Mouse (Mus musculus) hindbrain, embryonic 12.5 days (tissue): ENCODE measurements at regions not wholly inside any gene's neighbourhood (a gene's known extent, or its start where the extent isn't known, plus 50 kb on each side); places are given as distances from the start of the nearest gene placed in this dataset.

Experiments
- ATAC-seq: fragments of 200-750 bp; cut with Nextera tagmentation; 2 replicates; pipeline ENCODE4 v1.8.0; 2017; ENCODE audit warnings: moderate TSS enrichment; ENCODE audit not compliant: low FRiP score
- H3K27ac ChIP-seq: fragments of 300-500 bp; sonication (generic); 2 replicates; pipeline ENCODE4 v1.5.1; 2016; ENCODE audit warnings: mild to moderate bottlenecking
- H3K27me3 ChIP-seq: fragments of 300-500 bp; sonication (generic); 2 replicates; pipeline ENCODE4 v1.6.1; 2016; ENCODE audit warnings: mild to moderate bottlenecking
- H3K36me3 ChIP-seq: fragments of 300-500 bp; sonication (generic); 2 replicates; pipeline ENCODE4 v1.6.1; 2016; ENCODE audit warnings: mild to moderate bottlenecking
- H3K4me1 ChIP-seq: fragments of 300-500 bp; sonication (generic); 2 replicates; pipeline ENCODE4 v1.6.1; 2016
- H3K4me2 ChIP-seq: fragments of 300-500 bp; sonication (generic); replicated peaks from 2 replicates; pipeline ENCODE4 v1.6.1; 2016; ENCODE audit warnings: mild to moderate bottlenecking
- H3K4me3 ChIP-seq: fragments of 300-500 bp; sonication (generic); 2 replicates; pipeline ENCODE4 v1.5.1; 2016; ENCODE audit warnings: mild to moderate bottlenecking
- H3K9ac ChIP-seq: fragments of 300-500 bp; sonication (generic); 2 replicates; pipeline ENCODE4 v1.6.1; 2016; ENCODE audit warnings: mild to moderate bottlenecking, moderate library complexity
- H3K9me3 ChIP-seq: fragments of 300-500 bp; sonication (generic); replicated peaks from 2 replicates; pipeline ENCODE4 v1.6.1; 2016; ENCODE audit warnings: mild to moderate bottlenecking
- WGBS: fragments of 180-500 bp; shearing (Covaris S2); methylation state at CpG from one replicate; pipeline ENCODE4 v1.1.7; 2016; 5-methylcytosine and 5-hydroxymethylcytosine counted together

DNA sequence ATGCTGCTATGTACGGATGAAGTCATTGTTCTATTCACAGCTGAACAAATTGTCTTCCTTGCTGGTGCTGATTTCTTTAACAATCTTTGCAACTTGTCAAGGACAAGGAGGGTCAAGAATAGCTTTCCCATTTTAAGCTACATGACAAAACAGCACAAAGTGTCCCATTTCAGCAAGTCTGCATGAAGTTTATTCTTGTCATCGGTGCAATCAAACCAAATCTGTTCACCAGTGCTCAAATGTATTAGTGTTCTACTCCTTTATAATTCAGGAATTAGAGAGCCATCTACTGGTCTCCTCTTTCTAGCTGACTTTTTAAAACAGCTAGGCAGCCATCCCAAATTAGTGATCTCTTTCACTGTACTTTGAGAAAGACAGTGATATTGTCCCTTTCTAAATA, 1040.8 kb downstream of the Galc start:
- Histone ChIP-seq H3K4me1 (no peaks in the 10 kb centered on the region), H3K9ac (no peak overlapping the region), H3K27ac (no peak overlapping the region), H3K27me3 (no peaks in the 10 kb centered on the region), H3K36me3 (no peaks in the 10 kb centered on the region), H3K4me3 (no peak overlapping the region), H3K9me3 (no peaks in the 10 kb centered on the region), H3K4me2 (no peak overlapping the region)
- WGBS, result 67% methylated on average over 2 of the region's 2 CpGs
- no peak for ATAC-seq

GRCm38 (mm10) chr12:97217608-97218007, 1041.7 kb downstream of the Galc start:
- Histone ChIP-seq H3K4me3 (no peak overlapping the region), H3K27me3 (no peaks in the 10 kb centered on the region), H3K27ac (no peak overlapping the region), H3K9ac (no peak overlapping the region), H3K9me3 (no peaks in the 10 kb centered on the region), H3K4me1 (no peaks in the 10 kb centered on the region), H3K4me2 (no peak overlapping the region), H3K36me3 (no peaks in the 10 kb centered on the region)
- 88% methylated on average over 7 of the region's 7 CpGs for WGBS
- no peak for ATAC-seq

DNA sequence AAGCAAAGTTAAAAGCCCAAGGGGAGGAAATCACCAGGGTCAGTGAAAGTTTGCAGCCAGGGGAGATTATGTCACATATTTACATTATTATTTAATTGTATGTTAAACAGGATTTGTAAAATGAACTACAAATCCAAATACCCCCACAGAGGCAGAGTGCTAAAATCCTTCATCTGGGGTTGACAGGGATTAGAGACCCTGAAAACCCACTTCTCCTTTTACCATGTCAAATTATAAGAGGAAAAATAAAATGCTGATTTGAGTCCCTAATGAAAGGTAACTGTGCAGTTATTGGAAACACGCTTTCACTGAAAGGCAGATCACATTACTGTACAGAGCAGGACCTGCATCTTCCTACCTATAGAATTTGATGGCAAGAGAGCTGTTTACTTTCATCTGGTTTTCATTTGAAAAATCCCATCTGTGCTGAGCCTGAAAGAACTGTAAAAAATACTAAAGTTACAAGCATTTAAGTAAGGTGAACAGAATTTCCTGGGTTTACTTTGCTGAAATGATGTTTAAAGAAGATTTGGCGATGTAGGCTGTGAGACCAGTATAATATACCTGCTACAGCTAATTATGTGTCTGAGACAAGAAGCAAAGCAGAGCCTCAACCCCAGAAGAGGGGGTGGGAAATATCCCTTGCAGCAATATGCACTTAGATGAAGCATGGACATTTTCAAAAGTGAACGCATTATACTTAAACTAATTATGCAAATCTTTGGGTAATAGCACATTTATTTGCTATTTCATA, 1055.4 kb downstream of the Galc start:
- H3K4me3 ChIP-seq, result no peak overlapping the region
- no peaks in the 10 kb centered on the region for H3K9me3 ChIP-seq
- H3K9ac ChIP-seq, result no peak overlapping the region
- H3K36me3 ChIP-seq, result no peaks in the 10 kb centered on the region
- WGBS, result 70% methylated on average over 3 of the region's 3 CpGs
- H3K4me1 ChIP-seq, result no peaks in the 10 kb centered on the region
- no peak overlapping the region for H3K27ac ChIP-seq
- no peak for ATAC-seq
- no peak overlapping the region for H3K4me2 ChIP-seq
- H3K27me3 ChIP-seq, result no peaks in the 10 kb centered on the region

- Histone ChIP-seq H3K27me3 (no peaks in the 10 kb centered on the region), H3K27ac (no peak overlapping the region), H3K4me3 (no peak overlapping the region), H3K9me3 (no peaks in the 10 kb centered on the region), H3K36me3 (no peaks in the 10 kb centered on the region), H3K4me1 (no peaks in the 10 kb centered on the region), H3K9ac (no peak overlapping the region), H3K4me2 (no peak overlapping the region)
- ATAC-seq, result 0 out of 2 replicates have a peak, but pooled peaks have one; percentile 13
These were observed 1097.4 kb downstream of the Galc start for GRCm38 (mm10) chr12:97161853-97162252.

DNA sequence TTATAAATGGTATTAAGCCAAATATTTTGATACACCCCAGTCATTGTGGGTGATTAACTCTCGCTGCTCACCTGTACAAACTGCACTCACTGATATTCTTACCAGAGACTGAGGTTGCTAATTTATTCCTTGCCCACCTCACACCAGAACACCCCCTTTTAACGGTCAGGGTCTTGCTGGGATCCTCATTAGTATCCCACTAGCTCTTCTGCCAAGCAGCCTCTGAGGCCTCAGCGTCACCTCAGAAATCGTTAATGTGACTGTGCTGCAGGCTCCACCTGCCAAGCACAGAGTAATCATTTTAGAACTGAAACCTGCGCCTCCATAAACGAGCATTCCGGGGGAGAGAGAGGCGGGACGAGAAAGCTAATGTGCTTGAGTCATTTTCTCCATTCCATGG, 1097.8 kb downstream of the Galc start:
- no peaks in the 10 kb centered on the region for H3K9me3 ChIP-seq
- H3K27ac ChIP-seq, result no peak overlapping the region
- WGBS, result 70% methylated on average over 9 of the region's 9 CpGs
- H3K36me3 ChIP-seq, result no peaks in the 10 kb centered on the region
- peak; percentile 38; the same call in 1 of the 2 replicates for ATAC-seq
- H3K27me3 ChIP-seq, result no peaks in the 10 kb centered on the region
- no peak overlapping the region for H3K9ac ChIP-seq
- no peaks in the 10 kb centered on the region for H3K4me1 ChIP-seq
- no peak overlapping the region for H3K4me2 ChIP-seq
- H3K4me3 ChIP-seq, result no peak overlapping the region

GRCm38 (mm10) chr12:97158332-97158731, 1100.9 kb downstream of the Galc start:
- no peak overlapping the region for H3K9ac ChIP-seq
- no peak for ATAC-seq
- no peaks in the 10 kb centered on the region for H3K4me1 ChIP-seq
- WGBS, result 73% methylated on average over 4 of the region's 4 CpGs
- no peaks in the 10 kb centered on the region for H3K27me3 ChIP-seq
- no peak overlapping the region for H3K4me2 ChIP-seq
- H3K36me3 ChIP-seq, result no peaks in the 10 kb centered on the region
- no peak overlapping the region for H3K4me3 ChIP-seq
- no peak overlapping the region for H3K27ac ChIP-seq
- no peaks in the 10 kb centered on the region for H3K9me3 ChIP-seq

DNA sequence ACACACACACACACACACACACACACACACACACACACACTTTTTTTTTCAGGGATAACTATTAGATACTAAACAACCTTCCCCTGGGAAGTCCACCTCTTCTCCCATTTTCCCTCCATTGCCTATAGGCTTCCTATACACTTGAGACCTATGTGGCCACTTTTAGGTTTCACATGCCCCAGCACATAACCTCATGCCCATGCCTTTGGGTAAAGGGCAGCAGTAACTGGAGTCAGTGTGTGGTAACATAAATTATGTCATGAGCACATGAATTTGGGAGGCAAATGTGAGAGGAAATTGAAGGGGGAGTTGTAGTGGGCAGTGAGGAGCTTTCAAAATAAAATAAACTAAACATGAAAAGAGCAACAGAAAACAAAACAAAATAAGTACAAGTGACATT, 1101.5 kb downstream of the Galc start:
- no peaks in the 10 kb centered on the region for H3K27me3 ChIP-seq
- H3K27ac ChIP-seq, result no peak overlapping the region
- H3K9me3 ChIP-seq, result no peaks in the 10 kb centered on the region
- no peak overlapping the region for H3K4me3 ChIP-seq
- H3K4me2 ChIP-seq, result no peak overlapping the region
- no peak overlapping the region for H3K9ac ChIP-seq
- H3K36me3 ChIP-seq, result no peaks in the 10 kb centered on the region
- no peaks in the 10 kb centered on the region for H3K4me1 ChIP-seq
- ATAC-seq, result no peak

DNA sequence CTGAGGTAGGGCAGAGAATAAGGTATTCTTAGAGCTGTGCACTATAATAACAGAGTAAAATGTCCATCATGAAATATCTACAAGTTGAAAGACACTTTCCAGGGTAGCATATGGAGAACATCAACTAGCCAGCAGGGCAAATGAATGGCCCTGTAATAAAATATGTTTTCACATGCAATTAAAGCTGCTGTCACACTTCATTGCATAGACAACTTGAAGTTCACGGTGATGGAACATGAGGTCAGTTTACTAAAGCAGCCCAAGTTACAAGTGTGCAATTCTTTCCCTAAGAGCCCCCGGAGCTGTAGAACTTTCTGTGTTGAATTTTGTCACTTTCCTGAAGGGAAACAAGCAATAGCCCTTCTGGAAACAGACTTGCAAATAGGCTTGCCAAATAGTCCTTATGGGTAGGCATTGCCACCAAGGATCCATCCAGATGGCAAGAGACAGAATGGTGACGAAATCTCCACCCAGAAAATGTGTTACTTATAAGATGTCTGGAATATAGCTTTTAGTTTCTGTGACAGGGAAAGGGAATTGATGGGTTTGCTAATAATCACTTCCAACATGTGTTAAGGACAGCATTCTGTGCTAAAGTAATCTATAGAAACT, 1102.7 kb downstream of the Galc start:
- Histone ChIP-seq H3K4me3 (no peak overlapping the region), H3K27me3 (no peaks in the 10 kb centered on the region), H3K4me2 (no peak overlapping the region), H3K9me3 (no peaks in the 10 kb centered on the region), H3K27ac (no peak overlapping the region), H3K9ac (no peak overlapping the region), H3K36me3 (no peaks in the 10 kb centered on the region), H3K4me1 (no peaks in the 10 kb centered on the region)
- ATAC-seq, result no peak
- WGBS, result 64% methylated on average over 3 of the region's 3 CpGs

DNA sequence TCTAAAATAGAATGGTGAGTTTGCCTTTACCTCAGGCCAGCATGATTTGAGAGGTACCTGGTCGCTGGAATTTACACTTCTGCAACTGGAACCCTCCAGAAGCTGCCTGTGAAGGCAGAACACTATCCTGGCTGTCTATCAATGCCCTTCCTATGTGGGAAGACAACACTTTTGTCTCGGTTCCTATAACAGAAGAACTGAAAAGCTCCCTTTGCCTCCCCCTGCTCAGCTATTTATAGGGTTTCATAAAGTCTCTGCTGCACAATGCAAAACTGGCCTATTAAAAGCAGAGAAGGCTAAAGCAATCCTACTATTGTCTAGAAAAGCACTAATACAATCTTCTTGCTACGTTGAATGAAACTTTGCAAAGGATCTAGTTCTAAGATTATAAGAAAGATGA, 1116.5 kb downstream of the Galc start:
- Histone ChIP-seq H3K27me3 (no peaks in the 10 kb centered on the region), H3K36me3 (no peaks in the 10 kb centered on the region), H3K4me3 (no peak overlapping the region), H3K9ac (no peak overlapping the region), H3K4me2 (no peak overlapping the region), H3K4me1 (no peaks in the 10 kb centered on the region), H3K9me3 (no peaks in the 10 kb centered on the region), H3K27ac (no peak overlapping the region)
- WGBS, result 63% methylated on average over 3 of the region's 3 CpGs
- no peak for ATAC-seq

- Histone ChIP-seq H3K9me3 (no peaks in the 10 kb centered on the region), H3K4me2 (no peak overlapping the region), H3K27ac (no peak overlapping the region), H3K36me3 (no peaks in the 10 kb centered on the region), H3K4me1 (no peaks in the 10 kb centered on the region), H3K9ac (no peak overlapping the region), H3K4me3 (no peak overlapping the region), H3K27me3 (no peaks in the 10 kb centered on the region)
- ATAC-seq, result no peak
- WGBS, result 81% methylated on average over 7 of the region's 7 CpGs
These were observed 1121.3 kb downstream of the Galc start for GRCm38 (mm10) chr12:97137924-97138323.

DNA sequence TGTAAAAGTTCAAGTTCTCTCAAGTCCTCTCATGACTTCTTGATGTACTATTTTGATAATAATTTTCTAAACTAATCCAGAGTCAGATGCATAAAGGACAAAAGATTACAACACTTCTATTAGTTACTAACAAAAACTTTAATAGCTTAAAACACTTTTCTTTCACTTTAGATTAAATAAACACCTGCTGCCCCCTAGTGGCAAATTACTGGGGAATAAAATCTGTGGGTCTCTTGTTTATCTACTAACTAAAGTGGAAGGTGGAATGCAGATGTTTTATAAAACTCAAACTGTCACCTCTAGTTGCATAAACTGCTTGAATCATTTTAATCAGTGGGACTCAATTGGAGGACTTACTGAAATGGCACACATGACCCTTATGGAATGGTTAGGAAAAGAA, 1129.0 kb downstream of the Galc start:
- no peak overlapping the region for H3K4me2 ChIP-seq
- H3K9ac ChIP-seq, result no peak overlapping the region
- H3K27ac ChIP-seq, result no peak overlapping the region
- H3K4me3 ChIP-seq, result no peak overlapping the region
- ATAC-seq, result no peak
- H3K27me3 ChIP-seq, result no peaks in the 10 kb centered on the region
- no peaks in the 10 kb centered on the region for H3K9me3 ChIP-seq
- no peaks in the 10 kb centered on the region for H3K4me1 ChIP-seq
- no peaks in the 10 kb centered on the region for H3K36me3 ChIP-seq

GRCm38 (mm10) chr12:97090577-97091214, 1168.6 kb downstream of the Galc start:
- 56% methylated on average over 2 of the region's 2 CpGs for WGBS
- H3K4me1 ChIP-seq, result no peaks in the 10 kb centered on the region
- H3K9me3 ChIP-seq, result no peaks in the 10 kb centered on the region
- no peaks in the 10 kb centered on the region for H3K36me3 ChIP-seq
- no peak overlapping the region for H3K9ac ChIP-seq
- H3K27me3 ChIP-seq, result no peaks in the 10 kb centered on the region
- no peak overlapping the region for H3K4me3 ChIP-seq
- H3K4me2 ChIP-seq, result no peak overlapping the region
- no peak overlapping the region for H3K27ac ChIP-seq
- peak; percentile 43; the same call in 1 of the 2 replicates for ATAC-seq
